Mouse (Mus musculus) erythroid progenitor cell, adult 5-6 weeks (primary cell): Measurements from ENCODE around the gene Gm815. TPM values are rescaled to one million over a fixed set of nuclear protein-coding genes. Genes with fewer than 3 reads are reported as not detected.

Experiments used
- ATAC-seq: replicated peaks from 2 replicates; pipeline ENCODE4 v1.8.0; 2016; ENCODE audit warnings: moderate number of reproducible peaks, mild to moderate bottlenecking, moderate TSS enrichment, inconsistent platforms; ENCODE audit not compliant: poor library complexity, low FRiP score, severe bottlenecking
- total RNA-seq, 2 experiments: library from RNA; stranded (forward) in 1 of 2; stranded (reverse) in 1 of 2; fragments of 150-400 nt in 1 of 2; fragments of 186-747, 209-891 nt in 1 of 2; gene quantifications; 2 replicates each; pipeline versions ENCODE4 v1.2.3 to v1.2.4; 2015 to 2017; ENCODE audit warnings: low replicate concordance in 2 of 2

The Gm815 gene
- total RNA-seq, 2 experiments from 2014 or later = not detected

- ATAC-seq = no peak
These were observed 12.8 kb upstream of the Gm815 start for GRCm38 (mm10) chr19:26872886-26873285.

GRCm38 (mm10) chr19:26875601-26876000, 10.1 kb upstream of the Gm815 start:
- ATAC-seq = no peak

- no peak for ATAC-seq
These were observed 8.4 kb upstream of the Gm815 start for GRCm38 (mm10) chr19:26877180-26877775.

- ATAC-seq = no peak
These were observed 5.8 kb upstream of the Gm815 start for GRCm38 (mm10) chr19:26879856-26880255.

GRCm38 (mm10) chr19:26881866-26882427, 3.7 kb upstream of the Gm815 start:
- ATAC-seq = no peak

- ATAC-seq = no peak
These were observed 2.5 kb downstream of the Gm815 start for GRCm38 (mm10) chr19:26888171-26888570.

GRCm38 (mm10) chr19:26891306-26891964, 5.8 kb downstream of the Gm815 start:
- no peak for ATAC-seq

GRCm38 (mm10) chr19:26892861-26893260, 7.2 kb downstream of the Gm815 start:
- ATAC-seq = no peak

- no peak for ATAC-seq
These were observed 16.5 kb downstream of the Gm815 start for GRCm38 (mm10) chr19:26902162-26902561.

GRCm38 (mm10) chr19:26914245-26914644, 28.6 kb downstream of the Gm815 start:
- ATAC-seq = no peak

GRCm38 (mm10) chr19:26920816-26921215, 35.1 kb downstream of the Gm815 start:
- ATAC-seq = no peak

GRCm38 (mm10) chr19:26930295-26931283, 44.9 kb downstream of the Gm815 start:
- no peak for ATAC-seq

- no peak for ATAC-seq
These were observed 48.5 kb downstream of the Gm815 start for GRCm38 (mm10) chr19:26934186-26934585.
